Mouse (Mus musculus): ENCODE data around the gene Cxcl16. TPM values are rescaled to one million over a fixed set of nuclear protein-coding genes. Genes with fewer than 3 reads are reported as not detected.
A peak's percentile ranks its signal among the peaks of the same experiment; 100 is the strongest.

Cxcl16 gene
- polyA plus RNA-seq, 1 experiment from 2014 or later = 7.3 TPM

DNA sequence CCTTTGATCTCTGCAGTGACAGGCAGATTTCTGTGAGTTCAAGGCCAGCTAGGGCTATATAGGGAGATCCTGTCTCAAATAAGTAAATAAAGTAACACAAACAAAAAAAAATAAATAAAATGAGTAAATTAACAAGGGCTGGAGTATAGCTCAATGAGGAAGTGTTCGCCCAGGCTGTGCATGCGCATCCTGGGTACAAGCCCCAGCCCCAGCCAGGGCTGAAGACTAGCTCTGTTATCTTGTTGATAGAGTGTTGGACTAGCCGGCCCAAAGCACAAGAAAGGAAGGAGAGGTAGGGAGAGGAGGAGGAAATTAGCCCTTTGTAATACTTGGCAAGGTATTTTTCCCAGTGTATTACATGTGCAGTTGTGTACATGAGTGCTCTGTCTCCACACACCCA, 15.8 kb downstream of the Cxcl16 start:
- peaks cover 15% of the 10 kb centered on the region for H3K36me3 ChIP-seq (ENCODE audit: control insufficient read depth, insufficient read depth, low read length)
- no peaks in the 10 kb centered on the region for H3K9me3 ChIP-seq (ENCODE audit: control insufficient read depth, low read length)
- WGBS = 88% methylated on average over 3 of the region's 3 CpGs
- H3K27me3 ChIP-seq (replicated peaks; ENCODE audit: control insufficient read depth, insufficient read depth, low read length) = no peaks in the 10 kb centered on the region
- no peak overlapping the region for H3K4me2 ChIP-seq (ENCODE audit: low read length)
- no peak overlapping the region for H3K27ac ChIP-seq (ENCODE audit: low read depth, low read length)
- H3K4me1 ChIP-seq (ENCODE audit: control insufficient read depth, insufficient read depth, low read depth, low read length) = no peaks in the 10 kb centered on the region
- H3K9ac ChIP-seq (ENCODE audit: low read depth, low read length) = no peak overlapping the region
- ATAC-seq = no peak
- no peak overlapping the region for H3K4me3 ChIP-seq (ENCODE audit: low read length)

DNA sequence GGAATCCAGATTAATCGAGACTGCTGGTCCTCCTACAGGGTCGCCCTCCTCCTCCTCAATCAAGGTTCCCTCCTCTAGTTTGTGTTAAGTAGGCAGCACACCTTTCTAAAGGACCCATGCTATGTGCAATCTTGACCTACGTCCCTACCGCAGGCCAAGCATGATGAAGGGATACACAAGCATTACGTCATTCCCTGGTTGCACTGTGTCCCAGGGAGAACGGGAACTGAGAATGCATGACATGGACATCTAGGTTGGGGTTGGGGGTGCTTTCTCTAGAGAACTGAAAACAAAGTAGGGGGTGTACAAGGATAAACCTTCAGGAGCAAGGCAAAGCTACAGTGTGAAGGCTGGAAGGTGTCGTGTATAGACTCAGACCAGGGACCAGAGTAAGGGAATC, 17.9 kb downstream of the Cxcl16 start:
- H3K4me1 ChIP-seq (ENCODE audit: control insufficient read depth, insufficient read depth, low read depth, low read length) = no peaks in the 10 kb centered on the region
- H3K9me3 ChIP-seq (ENCODE audit: control insufficient read depth, low read length) = no peaks in the 10 kb centered on the region
- WGBS = 94% methylated on average over 7 of the region's 7 CpGs
- H3K4me2 ChIP-seq (ENCODE audit: low read length) = no peak overlapping the region
- no peak overlapping the region for H3K4me3 ChIP-seq (ENCODE audit: low read length)
- H3K36me3 ChIP-seq (ENCODE audit: control insufficient read depth, insufficient read depth, low read length) = peaks cover 33% of the 10 kb centered on the region
- no peaks in the 10 kb centered on the region for H3K27me3 ChIP-seq (replicated peaks; ENCODE audit: control insufficient read depth, insufficient read depth, low read length)
- no peak for ATAC-seq
- H3K9ac ChIP-seq (ENCODE audit: low read depth, low read length) = no peak overlapping the region
- H3K27ac ChIP-seq (ENCODE audit: low read depth, low read length) = no peak overlapping the region

GRCm38 (mm10) chr11:70440637-70441036, 19.1 kb downstream of the Cxcl16 start:
- Histone ChIP-seq H3K4me2 (ENCODE audit: low read length) (no peak overlapping the region), H3K9ac (ENCODE audit: low read depth, low read length) (no peak overlapping the region), H3K27ac (ENCODE audit: low read depth, low read length) (no peak overlapping the region), H3K4me3 (ENCODE audit: low read length) (no peak overlapping the region), H3K9me3 (ENCODE audit: control insufficient read depth, low read length) (no peaks in the 10 kb centered on the region), H3K36me3 (ENCODE audit: control insufficient read depth, insufficient read depth, low read length) (peaks cover 43% of the 10 kb centered on the region), H3K27me3 (replicated peaks; ENCODE audit: control insufficient read depth, insufficient read depth, low read length) (no peaks in the 10 kb centered on the region), H3K4me1 (ENCODE audit: control insufficient read depth, insufficient read depth, low read depth, low read length) (no peaks in the 10 kb centered on the region)
- no peak for ATAC-seq
- WGBS = 96% methylated on average over 4 of the region's 4 CpGs

GRCm38 (mm10) chr11:70438728-70439374, 20.9 kb downstream of the Cxcl16 start:
- 88% methylated on average over 7 of the region's 7 CpGs for WGBS
- H3K36me3 ChIP-seq (ENCODE audit: control insufficient read depth, insufficient read depth, low read length) = peaks cover 43% of the 10 kb centered on the region
- no peak overlapping the region for H3K27ac ChIP-seq (ENCODE audit: low read depth, low read length)
- H3K4me2 ChIP-seq (ENCODE audit: low read length) = no peak overlapping the region
- H3K4me1 ChIP-seq (ENCODE audit: control insufficient read depth, insufficient read depth, low read depth, low read length) = peaks cover 7% of the 10 kb centered on the region
- H3K27me3 ChIP-seq (replicated peaks; ENCODE audit: control insufficient read depth, insufficient read depth, low read length) = no peaks in the 10 kb centered on the region
- no peak overlapping the region for H3K4me3 ChIP-seq (ENCODE audit: low read length)
- no peak for ATAC-seq
- no peak overlapping the region for H3K9ac ChIP-seq (ENCODE audit: low read depth, low read length)
- H3K9me3 ChIP-seq (ENCODE audit: control insufficient read depth, low read length) = no peaks in the 10 kb centered on the region

GRCm38 (mm10) chr11:70437426-70437825, 22.4 kb downstream of the Cxcl16 start:
- no peak for ATAC-seq
- no peak overlapping the region for H3K9ac ChIP-seq (ENCODE audit: low read depth, low read length)
- WGBS = 85% methylated on average over 6 of the region's 6 CpGs
- peaks cover 43% of the 10 kb centered on the region for H3K36me3 ChIP-seq (ENCODE audit: control insufficient read depth, insufficient read depth, low read length)
- H3K4me2 ChIP-seq (ENCODE audit: low read length) = no peak overlapping the region
- no peak overlapping the region for H3K27ac ChIP-seq (ENCODE audit: low read depth, low read length)
- no peaks in the 10 kb centered on the region for H3K9me3 ChIP-seq (ENCODE audit: control insufficient read depth, low read length)
- no peak overlapping the region for H3K4me3 ChIP-seq (ENCODE audit: low read length)
- no peaks in the 10 kb centered on the region for H3K27me3 ChIP-seq (replicated peaks; ENCODE audit: control insufficient read depth, insufficient read depth, low read length)
- peaks cover 17% of the 10 kb centered on the region for H3K4me1 ChIP-seq (ENCODE audit: control insufficient read depth, insufficient read depth, low read depth, low read length)

- Histone ChIP-seq H3K9me3 (ENCODE audit: control insufficient read depth, low read length) (no peaks in the 10 kb centered on the region), H3K9ac (ENCODE audit: low read depth, low read length) (no peak overlapping the region), H3K4me3 (ENCODE audit: low read length) (no peak overlapping the region), H3K36me3 (ENCODE audit: control insufficient read depth, insufficient read depth, low read length) (peaks cover 31% of the 10 kb centered on the region), H3K4me2 (ENCODE audit: low read length) (no peak overlapping the region), H3K27me3 (replicated peaks; ENCODE audit: control insufficient read depth, insufficient read depth, low read length) (no peaks in the 10 kb centered on the region), H3K27ac (ENCODE audit: low read depth, low read length) (no peak overlapping the region), H3K4me1 (ENCODE audit: control insufficient read depth, insufficient read depth, low read depth, low read length) (peaks cover 17% of the 10 kb centered on the region)
- WGBS = 87% methylated on average over 5 of the region's 5 CpGs
- ATAC-seq = no peak
These were observed 24.3 kb downstream of the Cxcl16 start for GRCm38 (mm10) chr11:70435476-70435875.

GRCm38 (mm10) chr11:70433951-70434350, 25.8 kb downstream of the Cxcl16 start:
- H3K9ac ChIP-seq (ENCODE audit: low read depth, low read length) = peak overlapping the region; percentile 95
- H3K4me1 ChIP-seq (ENCODE audit: control insufficient read depth, insufficient read depth, low read depth, low read length) = peaks cover 17% of the 10 kb centered on the region
- H3K4me2 ChIP-seq (ENCODE audit: low read length) = peak overlapping the region; percentile 83
- H3K27me3 ChIP-seq (replicated peaks; ENCODE audit: control insufficient read depth, insufficient read depth, low read length) = no peaks in the 10 kb centered on the region
- WGBS = 86% methylated on average over 3 of the region's 3 CpGs
- ATAC-seq = no peak
- no peaks in the 10 kb centered on the region for H3K9me3 ChIP-seq (ENCODE audit: control insufficient read depth, low read length)
- H3K4me3 ChIP-seq (ENCODE audit: low read length) = peak overlapping the region; percentile 78
- H3K36me3 ChIP-seq (ENCODE audit: control insufficient read depth, insufficient read depth, low read length) = peaks cover 28% of the 10 kb centered on the region
- no peak overlapping the region for H3K27ac ChIP-seq (ENCODE audit: low read depth, low read length)

GRCm38 (mm10) chr11:70433569-70433943, 26.2 kb downstream of the Cxcl16 start:
- H3K4me2 ChIP-seq (ENCODE audit: low read length) = peak overlapping the region; percentile 83
- no peak overlapping the region for H3K27ac ChIP-seq (ENCODE audit: low read depth, low read length)
- peaks cover 24% of the 10 kb centered on the region for H3K36me3 ChIP-seq (ENCODE audit: control insufficient read depth, insufficient read depth, low read length)
- peaks cover 17% of the 10 kb centered on the region for H3K4me1 ChIP-seq (ENCODE audit: control insufficient read depth, insufficient read depth, low read depth, low read length)
- no peak for ATAC-seq
- H3K27me3 ChIP-seq (replicated peaks; ENCODE audit: control insufficient read depth, insufficient read depth, low read length) = no peaks in the 10 kb centered on the region
- WGBS = 89% methylated on average over 1 of the region's 1 CpGs
- H3K4me3 ChIP-seq (ENCODE audit: low read length) = peak overlapping the region; percentile 78
- peak overlapping the region; percentile 95 for H3K9ac ChIP-seq (ENCODE audit: low read depth, low read length)
- no peaks in the 10 kb centered on the region for H3K9me3 ChIP-seq (ENCODE audit: control insufficient read depth, low read length)

DNA sequence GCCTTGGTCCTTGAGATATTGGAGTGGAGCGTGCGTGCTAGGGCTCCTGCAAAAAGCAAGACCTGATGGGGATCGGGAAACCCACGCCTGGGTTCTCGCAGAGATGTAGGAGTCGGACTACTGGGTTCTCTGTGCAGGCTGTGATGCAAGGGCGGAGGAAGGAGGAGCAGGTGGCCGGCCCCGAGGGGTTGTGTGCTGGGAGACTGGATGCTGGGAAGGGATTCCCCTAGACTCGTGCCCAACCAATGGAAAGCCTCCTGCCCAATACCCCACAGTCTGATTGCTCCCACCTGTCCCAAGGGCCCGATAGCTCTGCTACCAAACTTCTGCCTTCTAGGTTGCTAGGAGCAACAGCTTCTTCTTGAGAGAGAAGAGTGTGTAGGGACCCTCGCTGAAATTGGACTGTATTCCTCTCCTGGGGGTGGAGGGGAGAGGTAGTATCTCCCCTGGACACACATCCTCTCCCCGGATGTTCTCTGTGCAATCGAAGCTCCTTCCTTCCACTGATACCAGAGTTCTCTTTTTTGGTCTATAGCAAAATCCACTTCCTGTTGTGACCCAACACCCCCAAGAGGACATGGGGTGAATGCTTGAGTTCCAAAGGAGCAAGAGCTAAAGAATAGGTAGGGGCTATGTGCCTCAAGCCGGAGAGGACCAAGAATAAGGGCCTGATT, 26.8 kb downstream of the Cxcl16 start:
- H3K9ac ChIP-seq (ENCODE audit: low read depth, low read length) = peak overlapping the region; percentile 95
- no peaks in the 10 kb centered on the region for H3K9me3 ChIP-seq (ENCODE audit: control insufficient read depth, low read length)
- H3K4me3 ChIP-seq (ENCODE audit: low read length) = peak overlapping the region; percentile 78
- no peaks in the 10 kb centered on the region for H3K27me3 ChIP-seq (replicated peaks; ENCODE audit: control insufficient read depth, insufficient read depth, low read length)
- 5% methylated on average over 15 of the region's 15 CpGs for WGBS
- H3K4me2 ChIP-seq (ENCODE audit: low read length) = peak overlapping the region; percentile 83
- peak overlapping the region; percentile 95 for H3K27ac ChIP-seq (ENCODE audit: low read depth, low read length)
- peaks cover 17% of the 10 kb centered on the region for H3K4me1 ChIP-seq (ENCODE audit: control insufficient read depth, insufficient read depth, low read depth, low read length)
- peaks cover 18% of the 10 kb centered on the region for H3K36me3 ChIP-seq (ENCODE audit: control insufficient read depth, insufficient read depth, low read length)
- ATAC-seq = peak; percentile 25

All from hindbrain, embryonic 16.5 days (tissue).